Mouse (Mus musculus) cerebellum, postnatal 10 days (tissue): ENCODE results near the gene Duoxa1.
A peak's percentile ranks its signal among the peaks of the same experiment; 100 is the strongest.

Experiments
- DNase-seq, 2 experiments: peaks; one replicate each; pipeline ENCODE4 v3.0.0; 2021; ENCODE audit warnings: mixed read lengths in 2 of 2

Duoxa1 gene

GRCm38 (mm10) chr2:122313536-122313935, at the start of gene Duoxa1:
Gene Duoxa1, minus strand, starts transcription at chr2:122313730.
- peak; percentile 37 to 46 for DNase-seq

- DNase-seq = peak; percentile 70 to 81
These were observed 49.3 kb upstream of the Duoxa1 start for GRCm38 (mm10) chr2:122362622-122363523.

- DNase-seq = peak; percentile 73 to 85
These were observed 48.5 kb upstream of the Duoxa1 start for GRCm38 (mm10) chr2:122361868-122362621.

- peak in 1 of 2 experiments; percentile 32 for DNase-seq
These were observed 47.7 kb upstream of the Duoxa1 start for GRCm38 (mm10) chr2:122361181-122361580.

GRCm38 (mm10) chr2:122360310-122360709, 46.8 kb upstream of the Duoxa1 start:
- no peak for DNase-seq

- DNase-seq = peak in 1 of 2 experiments; percentile 25
These were observed 42.7 kb upstream of the Duoxa1 start for GRCm38 (mm10) chr2:122356187-122356586.

- peak; percentile 24 to 29 for DNase-seq
These were observed 41.9 kb upstream of the Duoxa1 start for GRCm38 (mm10) chr2:122355389-122355788.

- peak; percentile 60 to 69 for DNase-seq
These were observed 40.8 kb upstream of the Duoxa1 start for GRCm38 (mm10) chr2:122354191-122354929.

- peak in 1 of 2 experiments; percentile 45 for DNase-seq
These were observed 40.2 kb upstream of the Duoxa1 start for GRCm38 (mm10) chr2:122353765-122354164.

- peak; percentile 54 to 70 for DNase-seq
These were observed 39.5 kb upstream of the Duoxa1 start for GRCm38 (mm10) chr2:122352992-122353391.

- peak; percentile 88 to 92 for DNase-seq
These were observed 38.4 kb upstream of the Duoxa1 start for GRCm38 (mm10) chr2:122351931-122352329.

- peak; percentile 62 to 64 for DNase-seq
These were observed 37.8 kb upstream of the Duoxa1 start for GRCm38 (mm10) chr2:122351156-122351930.

- peak; percentile 57 to 68 for DNase-seq
These were observed 35.7 kb upstream of the Duoxa1 start for GRCm38 (mm10) chr2:122349136-122349785.

GRCm38 (mm10) chr2:122348531-122349131, 35.1 kb upstream of the Duoxa1 start:
- peak; percentile 96 for DNase-seq

- peak in 1 of 2 experiments; percentile 48 for DNase-seq
These were observed 33.7 kb upstream of the Duoxa1 start for GRCm38 (mm10) chr2:122347257-122347656.

- peak; percentile 56 to 57 for DNase-seq
These were observed 32.6 kb upstream of the Duoxa1 start for GRCm38 (mm10) chr2:122346164-122346563.

GRCm38 (mm10) chr2:122345106-122345893, 31.8 kb upstream of the Duoxa1 start:
- peak; percentile 51 to 70 for DNase-seq

GRCm38 (mm10) chr2:122337291-122337690, 23.8 kb upstream of the Duoxa1 start:
- DNase-seq = no peak

GRCm38 (mm10) chr2:122334170-122334569, 20.6 kb upstream of the Duoxa1 start:
- DNase-seq = no peak

- DNase-seq = no peak
These were observed 18.7 kb upstream of the Duoxa1 start for GRCm38 (mm10) chr2:122332222-122332621.
